Mouse (Mus musculus): Measurements from ENCODE around the gene Dph1.

The Dph1 gene

GRCm38 (mm10) chr11:75173095-75173798, 17.8 kb downstream of the Dph1 start:
- peak; percentile 85 for DNase-seq (ENCODE audit: low spot score)

- no peak for DNase-seq (ENCODE audit: low spot score)
These were observed 18.6 kb downstream of the Dph1 start for GRCm38 (mm10) chr11:75172151-75173094.

GRCm38 (mm10) chr11:75171186-75171865, 19.7 kb downstream of the Dph1 start:
- no peak for DNase-seq (ENCODE audit: low spot score)

- peak; percentile 94 for DNase-seq (ENCODE audit: low spot score)
These were observed 20.8 kb downstream of the Dph1 start for GRCm38 (mm10) chr11:75170136-75170751.

- no peak for DNase-seq (ENCODE audit: low spot score)
These were observed 21.5 kb downstream of the Dph1 start, which contains the start of gene Hic1 for GRCm38 (mm10) chr11:75169405-75170080. TSS of gene Hic1 (minus strand) at chr11:75169519.

GRCm38 (mm10) chr11:75168590-75169361, 22.3 kb downstream of the Dph1 start:
- peak; percentile 65 for DNase-seq (ENCODE audit: low spot score)

- no peak for DNase-seq (ENCODE audit: low spot score)
These were observed 23.1 kb downstream of the Dph1 start for GRCm38 (mm10) chr11:75167643-75168589.

GRCm38 (mm10) chr11:75166861-75167642, 24.0 kb downstream of the Dph1 start:
- no peak for DNase-seq (ENCODE audit: low spot score)

- no peak for DNase-seq (ENCODE audit: low spot score)
These were observed 24.7 kb downstream of the Dph1 start for GRCm38 (mm10) chr11:75166193-75166842.

GRCm38 (mm10) chr11:75165441-75166192, 25.4 kb downstream of the Dph1 start:
- no peak for DNase-seq (ENCODE audit: low spot score)

- no peak for DNase-seq (ENCODE audit: low spot score)
These were observed 26.3 kb downstream of the Dph1 start for GRCm38 (mm10) chr11:75164750-75165149.

GRCm38 (mm10) chr11:75164051-75164450, 27.0 kb downstream of the Dph1 start:
- no peak for DNase-seq (ENCODE audit: low spot score)

GRCm38 (mm10) chr11:75163379-75163778, 27.7 kb downstream of the Dph1 start:
- DNase-seq (ENCODE audit: low spot score): no peak

GRCm38 (mm10) chr11:75162591-75163080, 28.4 kb downstream of the Dph1 start:
- DNase-seq (ENCODE audit: low spot score): no peak

- DNase-seq (ENCODE audit: low spot score): no peak
These were observed 29.5 kb downstream of the Dph1 start for GRCm38 (mm10) chr11:75161417-75162008.

GRCm38 (mm10) chr11:75160954-75161353, 30.1 kb downstream of the Dph1 start:
- DNase-seq (ENCODE audit: low spot score): no peak

GRCm38 (mm10) chr11:75159564-75159963, 31.5 kb downstream of the Dph1 start:
- DNase-seq (ENCODE audit: low spot score): no peak
